Mouse (Mus musculus): Measurements from ENCODE around the gene Hoxd10.

The Hoxd10 gene

GRCm38 (mm10) chr2:74666411-74666810 lies 25.3 kb upstream of the Hoxd10 start:
- no peak for DNase-seq (ENCODE audit: low spot score)

- no peak for DNase-seq (ENCODE audit: low spot score)
Measured at GRCm38 (mm10) chr2:74667191-74667841, 24.4 kb upstream of the Hoxd10 start.

GRCm38 (mm10) chr2:74667842-74668357 lies 23.8 kb upstream of the Hoxd10 start, which contains the start of gene Hoxd13:
Gene Hoxd13, plus strand, starts transcription at chr2:74668310.
- DNase-seq (ENCODE audit: low spot score) = no peak

- DNase-seq (ENCODE audit: low spot score) = no peak
Measured at GRCm38 (mm10) chr2:74668370-74669229, 23.1 kb upstream of the Hoxd10 start.

- DNase-seq (ENCODE audit: low spot score) = no peak
Measured at GRCm38 (mm10) chr2:74669230-74669578, 22.5 kb upstream of the Hoxd10 start.

GRCm38 (mm10) chr2:74669650-74670235 lies 22.0 kb upstream of the Hoxd10 start:
- DNase-seq (ENCODE audit: low spot score) = no peak

- DNase-seq (ENCODE audit: low spot score) = no peak
Measured at GRCm38 (mm10) chr2:74670632-74671188, 21.0 kb upstream of the Hoxd10 start.

GRCm38 (mm10) chr2:74671847-74672246 lies 19.9 kb upstream of the Hoxd10 start:
- DNase-seq (ENCODE audit: low spot score) = no peak

- DNase-seq (ENCODE audit: low spot score) = peak; percentile 43
Measured at GRCm38 (mm10) chr2:74672481-74673362, 19.0 kb upstream of the Hoxd10 start.

GRCm38 (mm10) chr2:74673835-74674425 lies 17.8 kb upstream of the Hoxd10 start:
- no peak for DNase-seq (ENCODE audit: low spot score)

- DNase-seq (ENCODE audit: low spot score) = no peak
Measured at GRCm38 (mm10) chr2:74674881-74675665, 16.7 kb upstream of the Hoxd10 start, which contains the start of gene Hoxd12. Gene Hoxd12, plus strand, starts transcription at chr2:74675013.

GRCm38 (mm10) chr2:74675666-74676282 lies 15.9 kb upstream of the Hoxd10 start:
- DNase-seq (ENCODE audit: low spot score) = no peak

- DNase-seq (ENCODE audit: low spot score) = no peak
Measured at GRCm38 (mm10) chr2:74676376-74677052, 15.2 kb upstream of the Hoxd10 start.

- DNase-seq (ENCODE audit: low spot score) = no peak
Measured at GRCm38 (mm10) chr2:74677106-74677505, 14.6 kb upstream of the Hoxd10 start.

GRCm38 (mm10) chr2:74678891-74679595 lies 12.7 kb upstream of the Hoxd10 start, which contains the start of gene Hoxd11:
Gene Hoxd11, plus strand, starts transcription at chr2:74679557.
- DNase-seq (ENCODE audit: low spot score) = no peak

GRCm38 (mm10) chr2:74679596-74679971 lies 12.1 kb upstream of the Hoxd10 start:
- DNase-seq (ENCODE audit: low spot score) = no peak

- no peak for DNase-seq (ENCODE audit: low spot score)
Measured at GRCm38 (mm10) chr2:74679980-74680379, 11.7 kb upstream of the Hoxd10 start.

Measured in T-cell, adult 2 months (primary cell).